Mouse (Mus musculus) brain, adult 2 months (tissue): ENCODE data around the gene Pfdn6.
A peak's percentile ranks its signal among the peaks of the same experiment; 100 is the strongest.
"Not testable (repeated sequence)": the region's sequence is repeated elsewhere in the genome, so short reads cannot be mapped to it uniquely, and the experiment has no call there.

Source experiments
- DNase-seq: peaks from one replicate; pipeline ENCODE4 v3.0.0; 2011; ENCODE audit warnings: low read depth, low spot score

Gene Pfdn6

GRCm38 (mm10) chr17:33915671-33916250, 24.4 kb downstream of the Pfdn6 start, which contains the start of the genes Tapbp and Zbtb22:
TSS of gene Tapbp (plus strand) at chr17:33915899.
TSS of gene Zbtb22 (plus strand) at chr17:33915904.
- DNase-seq: peak; percentile 100

- no peak for DNase-seq
Measured at GRCm38 (mm10) chr17:33914969-33915391, 25.2 kb downstream of the Pfdn6 start.

- DNase-seq: no peak
Measured at GRCm38 (mm10) chr17:33913905-33914304, 26.2 kb downstream of the Pfdn6 start.

- no peak for DNase-seq
Measured at GRCm38 (mm10) chr17:33913264-33913663, 26.9 kb downstream of the Pfdn6 start.

GRCm38 (mm10) chr17:33911813-33912414, 28.2 kb downstream of the Pfdn6 start:
- DNase-seq: no peak

- no peak for DNase-seq
Measured at GRCm38 (mm10) chr17:33911052-33911812, 28.9 kb downstream of the Pfdn6 start.

GRCm38 (mm10) chr17:33910346-33911051, 29.6 kb downstream of the Pfdn6 start:
- DNase-seq: no peak

- peak; percentile 55 for DNase-seq
Measured at GRCm38 (mm10) chr17:33909869-33910250, 30.3 kb downstream of the Pfdn6 start.

- DNase-seq: peak; percentile 99
Measured at GRCm38 (mm10) chr17:33909077-33909868, 30.9 kb downstream of the Pfdn6 start, which contains the start of gene Daxx. TSS of gene Daxx (plus strand) at chr17:33909414.

GRCm38 (mm10) chr17:33908331-33909076, 31.6 kb downstream of the Pfdn6 start:
- peak; percentile 65 for DNase-seq

GRCm38 (mm10) chr17:33904835-33905234, 35.3 kb downstream of the Pfdn6 start, which contains the start of gene Platr17:
TSS of gene Platr17 (plus strand) at chr17:33905135.
- not testable (repeated sequence) for DNase-seq

GRCm38 (mm10) chr17:33903911-33904651, 36.1 kb downstream of the Pfdn6 start:
- DNase-seq: not testable (repeated sequence)

GRCm38 (mm10) chr17:33902491-33902890, 37.7 kb downstream of the Pfdn6 start:
- DNase-seq: no peak

GRCm38 (mm10) chr17:33902079-33902478, 38.1 kb downstream of the Pfdn6 start:
- no peak for DNase-seq

- no peak for DNase-seq
Measured at GRCm38 (mm10) chr17:33901653-33902052, 38.5 kb downstream of the Pfdn6 start.

GRCm38 (mm10) chr17:33900989-33901314, 39.2 kb downstream of the Pfdn6 start:
- no peak for DNase-seq

- peak; percentile 20 for DNase-seq
Measured at GRCm38 (mm10) chr17:33900281-33900988, 39.7 kb downstream of the Pfdn6 start.

- no peak for DNase-seq
Measured at GRCm38 (mm10) chr17:33899642-33900041, 40.5 kb downstream of the Pfdn6 start.

GRCm38 (mm10) chr17:33898193-33898592, 42.0 kb downstream of the Pfdn6 start:
- peak; percentile 48 for DNase-seq
